9 mouse cellular contexts compared by ENCODE assay signal in the genomic region with DNA sequence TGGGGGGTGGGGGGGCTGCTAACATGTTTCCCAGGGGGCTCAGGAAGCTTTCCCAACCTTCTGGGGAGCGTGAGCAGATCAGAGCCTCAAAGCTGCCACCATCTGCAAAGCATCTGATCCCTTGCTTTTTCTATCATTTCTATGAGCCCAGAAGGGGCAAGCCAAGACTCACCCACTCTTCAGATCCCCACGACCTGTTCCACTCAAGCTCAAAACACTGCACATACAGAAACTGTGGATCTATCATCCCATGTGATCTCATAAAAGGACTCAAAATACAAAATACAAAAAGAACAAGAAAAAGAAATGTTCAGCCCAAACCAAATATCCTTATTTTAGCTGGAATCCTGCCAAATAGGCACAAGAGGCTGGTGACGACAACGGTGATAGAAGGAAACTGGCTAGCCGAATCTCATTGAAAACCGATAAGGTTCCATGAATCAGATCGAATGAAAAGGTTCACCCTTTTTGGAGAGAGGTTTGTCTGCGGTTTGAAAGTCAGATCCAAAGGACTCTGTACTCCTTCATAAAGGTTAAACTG. TPM values are rescaled to one million over a fixed set of nuclear protein-coding genes. Genes with fewer than 3 reads are reported as not detected.
DNase-seq lines count a peak whose midpoint lies in the region; ATAC-seq and TF ChIP-seq lines count a peak whose summit lies in the region.
"Had no signal": no experiment of that assay in that cellular context is flagged by ENCODE, and none has a peak within 500 bp of the region (broad histone marks: within the 10 kb centered on the region; RNA-seq: fewer than 3 reads in every experiment).

No protein-coding gene starts in this region.

- H3K36me3 ChIP-seq in heart, adult 2 months (ENCODE audit: control insufficient read depth, insufficient read depth, low read length) = peaks cover 4% of the 10 kb centered on the region
- H3K36me3 ChIP-seq in E14TG2a.4 (ENCODE audit: insufficient read depth, low read length) = 0 out of 2 replicates have a peak, but pooled peaks cover 3% of the 10 kb centered on the region
- no peaks in the 10 kb centered on the region for H3K36me3 ChIP-seq in heart, embryonic 16.5 days (ENCODE audit: control insufficient read depth, insufficient read depth)
- H3K36me3 ChIP-seq in liver, embryonic 16.5 days (ENCODE audit: control insufficient read depth, insufficient read depth) = no peaks in the 10 kb centered on the region

- peaks cover 9% of the 10 kb centered on the region for H3K4me1 ChIP-seq in heart, adult 2 months (ENCODE audit: control insufficient read depth, insufficient read depth, low read length)
- peaks cover 59% of the 10 kb centered on the region for H3K4me1 ChIP-seq in E14TG2a.4 (replicated peaks; ENCODE audit: low read depth, low read length)
- peaks cover 19% of the 10 kb centered on the region for H3K4me1 ChIP-seq in heart, embryonic 16.5 days (ENCODE audit: control insufficient read depth, insufficient read depth, low read length)
- H3K4me1 ChIP-seq in liver, embryonic 16.5 days (ENCODE audit: control insufficient read depth, low read depth, low read length) = no peaks in the 10 kb centered on the region; the same call in 1 of the 2 replicates

- peak overlapping the region; percentile 71 for H3K4me3 ChIP-seq in heart, adult 2 months
- H3K4me3 ChIP-seq in E14TG2a.4 (replicated peaks; ENCODE audit: low read length) = peak overlapping the region; percentile 91
- H3K4me3 ChIP-seq in heart, embryonic 16.5 days (ENCODE audit: low read length) = peak overlapping the region; percentile 89
- peak overlapping the region; percentile 71; the same call in 1 of the 2 replicates for H3K4me3 ChIP-seq in liver, embryonic 16.5 days (ENCODE audit: low read depth, low read length)

- H3K4me2 ChIP-seq in heart, embryonic 16.5 days (ENCODE audit: low read depth, low read length) = peak overlapping the region; percentile 97
- H3K4me2 ChIP-seq in liver, embryonic 16.5 days (ENCODE audit: low read depth, low read length) = peak overlapping the region; percentile 70

- WGBS in heart, adult 2 months = 24% methylated on average over 8 of the region's 8 CpGs
- WGBS in heart, embryonic 16.5 days = 22% methylated on average over 8 of the region's 8 CpGs
- 16% methylated on average over 8 of the region's 8 CpGs for WGBS in liver, embryonic 16.5 days (ENCODE audit: insufficient replicate concordance)

- intact Hi-C loops in heart, adult 2 months (cut with DNase I) = loop anchor here (5.0 kb wide), 1 partner anchor 116 kb away; the partner anchor contains the start of gene Msmo1

- TF ChIP-seq POLR2A in heart, adult 2 months (IDR thresholded peaks at IDR 0.05; ENCODE audit: insufficient read depth, low read depth, low read length) = no peak

- TF ChIP-seq EP300 in heart, adult 2 months (IDR thresholded peaks at IDR 0.05; ENCODE audit: insufficient read depth, low read depth, low read length) = no peak

- TF ChIP-seq CTCF in heart, adult 2 months (IDR thresholded peaks at IDR 0.05) = no peak
- TF ChIP-seq CTCF in E14TG2a.4 (conservative IDR thresholded peaks at IDR 0.05; ENCODE audit: low read length) = no peak

- no peaks in the 10 kb centered on the region for H3K9me3 ChIP-seq in E14TG2a.4 (ENCODE audit: low read length)
- no peaks in the 10 kb centered on the region for H3K9me3 ChIP-seq in heart, embryonic 16.5 days (replicated peaks; ENCODE audit: control insufficient read depth, low read length)
- H3K9me3 ChIP-seq in liver, embryonic 16.5 days (replicated peaks; ENCODE audit: control insufficient read depth, low read length) = no peaks in the 10 kb centered on the region
- H3K9me3 ChIP-seq: G1E had no signal

- no peaks in the 10 kb centered on the region; the same call in 1 of the 2 replicates for H3K79me2 ChIP-seq in heart, adult 2 months (replicated peaks; ENCODE audit: control insufficient read depth, insufficient read depth, low read length)

- H3K9ac ChIP-seq in heart, adult 2 months (ENCODE audit: low read depth, low read length) = no peak overlapping the region
- H3K9ac ChIP-seq in heart, embryonic 16.5 days (ENCODE audit: low read length) = peak overlapping the region; percentile 89; the same call in 1 of the 2 replicates
- no peak overlapping the region for H3K9ac ChIP-seq in liver, embryonic 16.5 days (ENCODE audit: low read depth, low read length)

- H3K27me3 ChIP-seq in heart, adult 2 months (ENCODE audit: control insufficient read depth, insufficient read depth, low read length) = no peaks in the 10 kb centered on the region
- peaks cover 28% of the 10 kb centered on the region for H3K27me3 ChIP-seq in E14TG2a.4 (ENCODE audit: insufficient read depth, low read length)
- no peaks in the 10 kb centered on the region for H3K27me3 ChIP-seq in heart, embryonic 16.5 days (ENCODE audit: control insufficient read depth, insufficient read depth, low read length)
- H3K27me3 ChIP-seq in liver, embryonic 16.5 days (ENCODE audit: control insufficient read depth, insufficient read depth, low read depth, low read length) = peaks cover 14% of the 10 kb centered on the region

- ATAC-seq in heart, embryonic 16.5 days (replicated peaks; ENCODE audit: extremely low read depth, insufficient read depth, low FRiP score) = no peak
- no peak for ATAC-seq in liver, embryonic 16.5 days (ENCODE audit: low read depth)

- no peak overlapping the region for H3K27ac ChIP-seq in heart, adult 2 months
- H3K27ac ChIP-seq in heart, embryonic 16.5 days (ENCODE audit: low read length) = no peak overlapping the region
- H3K27ac ChIP-seq in liver, embryonic 16.5 days (ENCODE audit: low read length) = no peak overlapping the region

- DNase-seq in heart, adult 2 months = no peak
- DNase-seq in heart, adult 9 months (ENCODE audit: low spot score in 2 of 2) = no peak
- no peak for DNase-seq in urinary bladder, postnatal 36 days (ENCODE audit: low spot score in 2 of 2)
- no peak for DNase-seq in natural killer cell, adult 2 months (ENCODE audit: low spot score in 2 of 2)
- no peak for DNase-seq in kidney, postnatal 25 days

RNA-seq across cellular contexts. Expression of gene Klhl2, which starts 1.5 kb away (rescaled TPM):
- 10 to 100 TPM; 14.5 to 19.4 TPM for total RNA-seq in heart, adult 2 months (2021)
- polyA plus RNA-seq in heart, adult 2 months (2012; rRNA removed) = 6.0 and 8.1 TPM in 2 replicates
- polyA plus RNA-seq in heart, embryonic 16.5 days (2015; fragmentation: Nextera tagmentation; extraction: Ambion mirVana) = 3.6 and 7.5 TPM in 2 replicates
- 1.1 and 1.4 TPM in 2 replicates for polyA plus RNA-seq in liver, embryonic 16.5 days (2015; fragmentation: Nextera tagmentation; extraction: Ambion mirVana)
